Mouse (Mus musculus): ENCODE measurements around the gene Farp1.

- TF ChIP-seq CTCF (conservative IDR thresholded peaks at IDR 0.05; ENCODE audit: insufficient read depth, insufficient read length, low read depth, low read length) (no peak), POLR2A (IDR thresholded peaks at IDR 0.05; ENCODE audit: low read depth, low read length) (no peak)
These were observed 140.4 kb downstream of the Farp1 start for GRCm38 (mm10) chr14:121175385-121175784.
